Mouse (Mus musculus): Measurements from ENCODE around the gene Dnaaf2. TPM values are rescaled to one million over a fixed set of nuclear protein-coding genes. Genes with fewer than 3 reads are reported as not detected.
A peak's percentile ranks its signal among the peaks of the same experiment; 100 is the strongest.

Dnaaf2 gene
- polyA plus RNA-seq, 2 experiments: 5.6 to 6.7 TPM

GRCm38 (mm10) chr12:69208520-69208919 lies 10.3 kb upstream of the Dnaaf2 start:
- no peak for TF ChIP-seq POLR2A (IDR thresholded peaks at IDR 0.05; ENCODE audit: borderline replicate concordance, extremely low read depth, insufficient read depth, insufficient read length)
- DNase-seq (ENCODE audit: low spot score) (no peak), ATAC-seq (ENCODE audit: low FRiP score, low read depth) (no peak)
- WGBS: 87% methylated on average over 2 of the region's 2 CpGs
- Histone ChIP-seq H3K4me3 (replicated peaks; ENCODE audit: low read length) (no peak overlapping the region), H3K9me3 (ENCODE audit: control insufficient read depth, low read length) (no peaks in the 10 kb centered on the region), H3K27ac (replicated peaks; ENCODE audit: low read depth, low read length) (no peak overlapping the region), H3K4me1 (ENCODE audit: control insufficient read depth, insufficient read depth, low read length) (no peaks in the 10 kb centered on the region), H3K4me2 (replicated peaks; ENCODE audit: low read depth, low read length, severe bottlenecking) (no peak overlapping the region), H3K36me3 (ENCODE audit: control insufficient read depth, insufficient read depth, low read length) (peaks cover 44% of the 10 kb centered on the region), H3K9ac (ENCODE audit: low read depth, low read length, severe bottlenecking) (no peak overlapping the region), H3K27me3 (ENCODE audit: control insufficient read depth, insufficient read depth, low read length) (no peaks in the 10 kb centered on the region)

- Histone ChIP-seq H3K4me2 (replicated peaks; ENCODE audit: low read depth, low read length, severe bottlenecking) (no peak overlapping the region), H3K27ac (replicated peaks; ENCODE audit: low read depth, low read length) (no peak overlapping the region), H3K27me3 (ENCODE audit: control insufficient read depth, insufficient read depth, low read length) (no peaks in the 10 kb centered on the region), H3K36me3 (ENCODE audit: control insufficient read depth, insufficient read depth, low read length) (peaks cover 45% of the 10 kb centered on the region), H3K9me3 (ENCODE audit: control insufficient read depth, low read length) (no peaks in the 10 kb centered on the region), H3K9ac (ENCODE audit: low read depth, low read length, severe bottlenecking) (no peak overlapping the region), H3K4me3 (replicated peaks; ENCODE audit: low read length) (no peak overlapping the region), H3K4me1 (ENCODE audit: control insufficient read depth, insufficient read depth, low read length) (no peaks in the 10 kb centered on the region)
- ATAC-seq (ENCODE audit: low FRiP score, low read depth) (no peak), DNase-seq (ENCODE audit: low spot score) (no peak)
- WGBS: 89% methylated on average over 7 of the region's 7 CpGs
- TF ChIP-seq POLR2A (IDR thresholded peaks at IDR 0.05; ENCODE audit: borderline replicate concordance, extremely low read depth, insufficient read depth, insufficient read length): no peak
These were observed 9.7 kb upstream of the Dnaaf2 start for GRCm38 (mm10) chr12:69207926-69208325.

DNA sequence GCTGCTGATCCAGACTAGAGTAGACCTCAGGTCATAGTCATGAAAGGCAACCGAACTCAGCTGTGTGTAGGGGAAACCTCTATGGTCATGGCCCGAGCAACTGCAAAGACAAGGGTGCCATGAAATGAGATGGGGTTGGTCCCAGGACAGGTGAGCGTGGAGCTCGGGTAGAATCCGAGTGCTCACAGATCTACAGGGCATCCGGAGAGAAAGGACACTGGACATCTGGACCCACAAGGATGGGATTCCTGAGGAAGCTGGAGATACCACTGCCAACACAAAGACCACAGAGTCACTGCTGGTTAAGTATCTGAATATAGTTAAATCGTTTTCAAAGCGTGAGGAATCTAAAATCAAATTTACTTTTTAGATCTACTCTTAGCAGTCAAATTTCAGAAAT lies 9.2 kb upstream of the Dnaaf2 start:
- TF ChIP-seq POLR2A (IDR thresholded peaks at IDR 0.05; ENCODE audit: borderline replicate concordance, extremely low read depth, insufficient read depth, insufficient read length): no peak
- Histone ChIP-seq H3K9me3 (ENCODE audit: control insufficient read depth, low read length) (no peaks in the 10 kb centered on the region), H3K36me3 (ENCODE audit: control insufficient read depth, insufficient read depth, low read length) (peaks cover 42% of the 10 kb centered on the region), H3K4me3 (replicated peaks; ENCODE audit: low read length) (no peak overlapping the region), H3K4me1 (ENCODE audit: control insufficient read depth, insufficient read depth, low read length) (no peaks in the 10 kb centered on the region), H3K27me3 (ENCODE audit: control insufficient read depth, insufficient read depth, low read length) (no peaks in the 10 kb centered on the region), H3K4me2 (replicated peaks; ENCODE audit: low read depth, low read length, severe bottlenecking) (no peak overlapping the region), H3K27ac (replicated peaks; ENCODE audit: low read depth, low read length) (no peak overlapping the region), H3K9ac (ENCODE audit: low read depth, low read length, severe bottlenecking) (no peak overlapping the region)
- ATAC-seq (ENCODE audit: low FRiP score, low read depth) (no peak), DNase-seq (ENCODE audit: low spot score) (no peak)
- WGBS: 93% methylated on average over 8 of the region's 8 CpGs

- Histone ChIP-seq H3K36me3 (ENCODE audit: control insufficient read depth, insufficient read depth, low read length) (peaks cover 45% of the 10 kb centered on the region), H3K9ac (ENCODE audit: low read depth, low read length, severe bottlenecking) (no peak within 1 kb of the TSS), H3K9me3 (ENCODE audit: control insufficient read depth, low read length) (no peaks in the 10 kb centered on the region), H3K27me3 (ENCODE audit: control insufficient read depth, insufficient read depth, low read length) (no peaks in the 10 kb centered on the region), H3K27ac (replicated peaks; ENCODE audit: low read depth, low read length) (no peak within 1 kb of the TSS), H3K4me1 (ENCODE audit: control insufficient read depth, insufficient read depth, low read length) (no peaks in the 10 kb centered on the region; the same call in 1 of the 2 replicates), H3K4me3 (replicated peaks; ENCODE audit: low read length) (no peak within 1 kb of the TSS), H3K4me2 (replicated peaks; ENCODE audit: low read depth, low read length, severe bottlenecking) (no peak within 1 kb of the TSS)
- no peak for ATAC-seq (ENCODE audit: low FRiP score, low read depth)
- TF ChIP-seq POLR2A (IDR thresholded peaks at IDR 0.05; ENCODE audit: borderline replicate concordance, extremely low read depth, insufficient read depth, insufficient read length): no peak
- 86% methylated on average over 16 of the region's 16 CpGs for WGBS
- no peak for DNase-seq (ENCODE audit: low spot score)
These were observed 6.0 kb upstream of the Dnaaf2 start, which contains the start of gene Gm49384 for GRCm38 (mm10) chr12:69204052-69204833. Gene Gm49384, minus strand, starts transcription at chr12:69204267.

GRCm38 (mm10) chr12:69198985-69199384 lies 756 bp upstream of the Dnaaf2 start:
- Histone ChIP-seq H3K4me2 (replicated peaks; ENCODE audit: low read depth, low read length, severe bottlenecking) (peak overlapping the region; percentile 90; the same call in 1 of the 2 replicates), H3K4me1 (ENCODE audit: control insufficient read depth, insufficient read depth, low read length) (peaks cover 16% of the 10 kb centered on the region), H3K27ac (replicated peaks; ENCODE audit: low read depth, low read length) (no peak overlapping the region), H3K36me3 (ENCODE audit: control insufficient read depth, insufficient read depth, low read length) (peaks cover 31% of the 10 kb centered on the region), H3K9ac (ENCODE audit: low read depth, low read length, severe bottlenecking) (no peak overlapping the region), H3K27me3 (ENCODE audit: control insufficient read depth, insufficient read depth, low read length) (no peaks in the 10 kb centered on the region), H3K4me3 (replicated peaks; ENCODE audit: low read length) (0 out of 2 replicates have a peak overlapping the region, but pooled peaks have one; percentile 95), H3K9me3 (ENCODE audit: control insufficient read depth, low read length) (no peaks in the 10 kb centered on the region)
- ATAC-seq (ENCODE audit: low FRiP score, low read depth): no peak
- DNase-seq (ENCODE audit: low spot score): no peak
- TF ChIP-seq POLR2A (IDR thresholded peaks at IDR 0.05; ENCODE audit: borderline replicate concordance, extremely low read depth, insufficient read depth, insufficient read length): no peak
